Mouse (Mus musculus): ENCODE measurements around the gene Tmem8. TPM values are rescaled to one million over a fixed set of nuclear protein-coding genes. Genes with fewer than 3 reads are reported as not detected.

The Tmem8 gene
- polyA plus RNA-seq, 1 experiment from 2014 or later, result 2.4 TPM

Other genes starting within 250 kb of the Tmem8 start
- 6.8 and 7.2 TPM in 2 replicates for gene Mcrip2, start 244.5 kb upstream of the Tmem8 start, polyA plus RNA-seq (2016; fragmentation: Nextera tagmentation; extraction: Ambion mirVana)
- gene Mettl26, start 238.2 kb upstream of the Tmem8 start, polyA plus RNA-seq (2016; fragmentation: Nextera tagmentation; extraction: Ambion mirVana), result 52.0 and 56.9 TPM in 2 replicates
- gene Wfikkn1, start 232.4 kb upstream of the Tmem8 start, polyA plus RNA-seq (2016; fragmentation: Nextera tagmentation; extraction: Ambion mirVana), result 0.63 and 0.86 TPM in 2 replicates
- 47.7 and 49.3 TPM in 2 replicates for gene Rab40c, start 193.6 kb upstream of the Tmem8 start, polyA plus RNA-seq (2016; fragmentation: Nextera tagmentation; extraction: Ambion mirVana)
- gene Pigq, start 168.4 kb upstream of the Tmem8 start, polyA plus RNA-seq (2016; fragmentation: Nextera tagmentation; extraction: Ambion mirVana), result 54.7 and 57.3 TPM in 2 replicates
- gene Nhlrc4, start 168.3 kb upstream of the Tmem8 start, polyA plus RNA-seq (2016; fragmentation: Nextera tagmentation; extraction: Ambion mirVana), result 0.11 and 0.14 TPM in 2 replicates
- 0.08 TPM in 2 replicates for gene A930017K11Rik, start 160.7 kb upstream of the Tmem8 start, polyA plus RNA-seq (2016; fragmentation: Nextera tagmentation; extraction: Ambion mirVana)
- gene Capn15, start 127.5 kb upstream of the Tmem8 start, polyA plus RNA-seq (2016; fragmentation: Nextera tagmentation; extraction: Ambion mirVana), result 28.2 and 31.5 TPM in 2 replicates
- 33.8 and 36.7 TPM in 2 replicates for gene Rab11fip3, start 43.7 kb upstream of the Tmem8 start, polyA plus RNA-seq (2016; fragmentation: Nextera tagmentation; extraction: Ambion mirVana)
- 28.6 and 30.1 TPM in 2 replicates for gene Decr2, start 23.0 kb upstream of the Tmem8 start, polyA plus RNA-seq (2016; fragmentation: Nextera tagmentation; extraction: Ambion mirVana)
- 50.8 and 54.4 TPM in 2 replicates for gene Nme4, start 17.7 kb upstream of the Tmem8 start, polyA plus RNA-seq (2016; fragmentation: Nextera tagmentation; extraction: Ambion mirVana)
- 190 and 200 TPM in 2 replicates for gene Mrpl28, start 10.2 kb downstream of the Tmem8 start, polyA plus RNA-seq (2016; fragmentation: Nextera tagmentation; extraction: Ambion mirVana)
- 22.6 and 23.4 TPM in 2 replicates for gene Axin1, start 25.4 kb downstream of the Tmem8 start, polyA plus RNA-seq (2016; fragmentation: Nextera tagmentation; extraction: Ambion mirVana)
- 0.15 and 0.60 TPM in 2 replicates for gene Pdia2, start 85.8 kb downstream of the Tmem8 start, polyA plus RNA-seq (2016; fragmentation: Nextera tagmentation; extraction: Ambion mirVana)
- 6.0 and 6.3 TPM in 2 replicates for gene Rgs11, start 89.7 kb downstream of the Tmem8 start, polyA plus RNA-seq (2016; fragmentation: Nextera tagmentation; extraction: Ambion mirVana)
- gene Arhgdig, start 94.5 kb downstream of the Tmem8 start, polyA plus RNA-seq (2016; fragmentation: Nextera tagmentation; extraction: Ambion mirVana), result 37.6 and 45.2 TPM in 2 replicates
- 28.6 and 29.9 TPM in 2 replicates for gene Fam234a, start 130.9 kb downstream of the Tmem8 start, polyA plus RNA-seq (2016; fragmentation: Nextera tagmentation; extraction: Ambion mirVana)
- 141 and 146 TPM in 2 replicates for gene Luc7l, start 139.6 kb downstream of the Tmem8 start, polyA plus RNA-seq (2016; fragmentation: Nextera tagmentation; extraction: Ambion mirVana)